Mouse (Mus musculus): ENCODE data around the gene Arid5a. TPM values are rescaled to one million over a fixed set of nuclear protein-coding genes. Genes with fewer than 3 reads are reported as not detected.

Arid5a gene
- total RNA-seq, 2 experiments from 2014 or later, result 33.9 to 42.2 TPM

Other genes starting within 250 kb of the Arid5a start
- gene Hs6st1, start 239.3 kb upstream of the Arid5a start, total RNA-seq (2014; fragmentation: Nextera tagmentation), result 10.3 and 11.5 TPM in 2 replicates
- 6.5 and 8.9 TPM in 2 replicates for gene Hs6st1, start 239.3 kb upstream of the Arid5a start, total RNA-seq (2017)
- gene Uggt1, start 63.0 kb upstream of the Arid5a start, total RNA-seq (2014; fragmentation: Nextera tagmentation), result 63.8 and 67.1 TPM in 2 replicates
- 155 and 170 TPM in 2 replicates for gene Uggt1, start 63.0 kb upstream of the Arid5a start, total RNA-seq (2017)
- 9.8 and 13.1 TPM in 2 replicates for gene Neurl3, start 33.1 kb upstream of the Arid5a start, total RNA-seq (2014; fragmentation: Nextera tagmentation)
- gene Neurl3, start 33.1 kb upstream of the Arid5a start, total RNA-seq (2017), result 14.4 and 17.5 TPM in 2 replicates
- gene Kansl3, start 61.4 kb downstream of the Arid5a start, total RNA-seq (2014; fragmentation: Nextera tagmentation), result 37.2 and 57.8 TPM in 2 replicates
- gene Kansl3, start 61.4 kb downstream of the Arid5a start, total RNA-seq (2017), result 36.9 and 40.2 TPM in 2 replicates
- gene Fer1l5, start 64.6 kb downstream of the Arid5a start, total RNA-seq (2014; fragmentation: Nextera tagmentation), result not detected in 2 replicates
- gene Fer1l5, start 64.6 kb downstream of the Arid5a start, total RNA-seq (2017), result 0.77 TPM in 1 of 2 replicates, not detected in the other
- gene Lman2l, start 137.5 kb downstream of the Arid5a start, total RNA-seq (2014; fragmentation: Nextera tagmentation), result 21.0 and 25.0 TPM in 2 replicates
- gene Lman2l, start 137.5 kb downstream of the Arid5a start, total RNA-seq (2017), result 5.9 and 6.3 TPM in 2 replicates
- 7.6 and 14.1 TPM in 2 replicates for gene Cnnm4, start 163.9 kb downstream of the Arid5a start, total RNA-seq (2014; fragmentation: Nextera tagmentation)
- 4.4 and 6.1 TPM in 2 replicates for gene Cnnm4, start 163.9 kb downstream of the Arid5a start, total RNA-seq (2017)
- gene Cnnm3, start 204.1 kb downstream of the Arid5a start, total RNA-seq (2014; fragmentation: Nextera tagmentation), result 14.7 and 28.8 TPM in 2 replicates
- gene Cnnm3, start 204.1 kb downstream of the Arid5a start, total RNA-seq (2017), result 9.3 and 14.4 TPM in 2 replicates
- gene Ankrd23, start 229.2 kb downstream of the Arid5a start, total RNA-seq (2014; fragmentation: Nextera tagmentation), result 7.0 and 12.2 TPM in 2 replicates
- 5.8 and 8.4 TPM in 2 replicates for gene Ankrd23, start 229.2 kb downstream of the Arid5a start, total RNA-seq (2017)
- not detected in 2 replicates for gene Gm42417, start 231.7 kb downstream of the Arid5a start, total RNA-seq (2014; fragmentation: Nextera tagmentation)
- 0.93 TPM in 1 of 2 replicates, not detected in the other for gene Gm42417, start 231.7 kb downstream of the Arid5a start, total RNA-seq (2017)
- gene Ankrd39, start 239.7 kb downstream of the Arid5a start, total RNA-seq (2014; fragmentation: Nextera tagmentation), result 4.9 and 6.5 TPM in 2 replicates
- gene Ankrd39, start 239.7 kb downstream of the Arid5a start, total RNA-seq (2017), result 3.1 and 7.2 TPM in 2 replicates

Measured in granulocyte monocyte progenitor cell, adult 5-6 weeks (primary cell).